Mouse (Mus musculus): Measurements from ENCODE around the gene Wdr82. TPM values are rescaled to one million over a fixed set of nuclear protein-coding genes. Genes with fewer than 3 reads are reported as not detected.
A peak's percentile ranks its signal among the peaks of the same experiment; 100 is the strongest.
"Not testable (repeated sequence)": the region's sequence is repeated elsewhere in the genome, so short reads cannot be mapped to it uniquely, and the experiment has no call there.

Gene Wdr82
- total and polyA plus RNA-seq, 2 experiments from 2014 or later = 14.3 to 122 TPM

DNA sequence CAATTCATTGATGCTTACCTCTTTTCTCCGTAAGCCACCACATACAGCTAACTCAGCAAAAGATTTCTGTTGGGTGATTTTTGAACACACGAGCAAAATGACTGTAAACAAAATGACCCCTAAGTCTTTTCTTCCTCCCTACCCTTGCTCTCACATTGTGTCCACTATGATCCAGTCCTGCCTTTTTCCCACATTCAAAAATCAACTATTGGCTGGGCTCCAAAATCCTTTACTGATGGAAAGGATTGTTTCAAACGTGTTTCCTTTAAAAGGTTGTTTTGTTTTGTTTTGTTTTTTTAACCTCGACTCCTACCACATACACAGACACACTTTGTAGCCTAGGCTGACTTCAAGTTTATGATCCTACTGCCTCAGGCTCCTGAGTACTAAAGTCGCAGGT is 10.3 kb upstream of the Wdr82 start:
- H3K27me3 ChIP-seq (ENCODE audit: control insufficient read depth, insufficient read depth, low read length) = no peaks in the 10 kb centered on the region
- DNase-seq (ENCODE audit: low spot score) = no peak
- H3K27ac ChIP-seq (ENCODE audit: low read depth) = peak overlapping the region; percentile 89
- no peaks in the 10 kb centered on the region for H3K9me3 ChIP-seq (replicated peaks; ENCODE audit: control insufficient read depth, low read length)
- peak overlapping the region; percentile 61 for H3K4me3 ChIP-seq (ENCODE audit: low read depth, low read length)
- peak overlapping the region; percentile 56 for H3K9ac ChIP-seq (replicated peaks; ENCODE audit: low read depth, low read length)
- H3K4me2 ChIP-seq (ENCODE audit: low read depth, low read length) = peak overlapping the region; percentile 66
- TF ChIP-seq CTCF (IDR thresholded peaks at IDR 0.05; ENCODE audit: low read depth) (no peak), EP300 (IDR thresholded peaks at IDR 0.05; ENCODE audit: low read depth) (no peak)
- WGBS = 38% methylated on average over 5 of the region's 5 CpGs
- no peak for ATAC-seq (ENCODE audit: insufficient read depth, low read depth)
- no peaks in the 10 kb centered on the region for H3K36me3 ChIP-seq (replicated peaks; ENCODE audit: control insufficient read depth, insufficient read depth, low read length)
- 0 out of 2 replicates have a peak, but pooled peaks cover 5% of the 10 kb centered on the region for H3K4me1 ChIP-seq (ENCODE audit: control insufficient read depth, insufficient read depth)

DNA sequence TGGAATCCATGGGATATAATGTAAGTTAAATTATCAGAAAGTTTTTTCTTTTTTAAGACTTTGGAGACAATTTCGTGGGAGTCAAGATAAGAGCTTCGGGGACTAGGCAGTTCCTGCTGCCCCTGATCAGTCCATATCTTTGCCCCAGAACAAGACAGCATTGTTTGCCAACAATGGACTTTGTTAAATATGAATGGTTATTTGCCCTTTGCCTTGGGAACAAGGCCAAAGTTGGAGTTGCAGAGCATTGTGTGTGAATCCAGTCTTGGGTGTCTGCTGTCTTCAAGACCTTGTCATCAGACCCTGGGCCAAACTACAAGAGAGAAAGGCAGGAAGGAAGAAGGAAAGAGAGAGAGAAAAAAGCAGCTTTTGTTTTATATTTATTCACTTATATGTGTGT is 4.0 kb upstream of the Wdr82 start:
- Histone ChIP-seq H3K27me3 (ENCODE audit: control insufficient read depth, insufficient read depth, low read length) (no peaks in the 10 kb centered on the region), H3K9ac (replicated peaks; ENCODE audit: low read depth, low read length) (no peak overlapping the region), H3K36me3 (replicated peaks; ENCODE audit: control insufficient read depth, insufficient read depth, low read length) (no peaks in the 10 kb centered on the region), H3K4me1 (ENCODE audit: control insufficient read depth, insufficient read depth) (peaks cover 7% of the 10 kb centered on the region; the same call in 1 of the 2 replicates), H3K9me3 (replicated peaks; ENCODE audit: control insufficient read depth, low read length) (no peaks in the 10 kb centered on the region), H3K4me3 (ENCODE audit: low read depth, low read length) (no peak overlapping the region), H3K4me2 (ENCODE audit: low read depth, low read length) (no peak overlapping the region), H3K27ac (ENCODE audit: low read depth) (no peak overlapping the region)
- TF ChIP-seq CTCF (IDR thresholded peaks at IDR 0.05; ENCODE audit: low read depth) (no peak), EP300 (IDR thresholded peaks at IDR 0.05; ENCODE audit: low read depth) (no peak)
- no peak for DNase-seq (ENCODE audit: low spot score)
- no peak for ATAC-seq (ENCODE audit: insufficient read depth, low read depth)
- WGBS = 51% methylated on average over 2 of the region's 2 CpGs

DNA sequence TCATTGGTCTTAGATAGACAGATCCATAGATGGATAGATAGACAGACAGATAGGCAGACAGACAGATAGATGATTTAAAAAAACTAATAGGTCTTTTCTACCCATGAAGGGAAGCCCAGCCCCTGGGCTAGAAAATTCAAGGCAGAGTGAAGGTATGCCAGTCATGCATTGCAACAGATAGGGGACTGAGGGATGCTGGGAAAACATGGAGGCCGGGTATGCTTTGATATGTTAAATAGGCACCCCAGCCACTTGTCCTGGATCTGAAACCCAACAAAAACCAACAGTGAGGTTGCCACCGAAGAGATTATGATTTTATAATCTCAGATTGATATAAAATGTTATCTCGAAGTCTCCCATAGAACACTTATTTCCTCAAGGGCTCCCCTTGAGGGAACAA is 3.5 kb upstream of the Wdr82 start:
- no peaks in the 10 kb centered on the region for H3K9me3 ChIP-seq (replicated peaks; ENCODE audit: control insufficient read depth, low read length)
- no peaks in the 10 kb centered on the region for H3K27me3 ChIP-seq (ENCODE audit: control insufficient read depth, insufficient read depth, low read length)
- DNase-seq (ENCODE audit: low spot score) (no peak), ATAC-seq (ENCODE audit: insufficient read depth, low read depth) (no peak)
- peaks cover 7% of the 10 kb centered on the region; the same call in 1 of the 2 replicates for H3K4me1 ChIP-seq (ENCODE audit: control insufficient read depth, insufficient read depth)
- TF ChIP-seq EP300 (IDR thresholded peaks at IDR 0.05; ENCODE audit: low read depth) (no peak), CTCF (IDR thresholded peaks at IDR 0.05; ENCODE audit: low read depth) (no peak)
- no peak overlapping the region for H3K4me3 ChIP-seq (ENCODE audit: low read depth, low read length)
- H3K36me3 ChIP-seq (replicated peaks; ENCODE audit: control insufficient read depth, insufficient read depth, low read length) = no peaks in the 10 kb centered on the region
- no peak overlapping the region for H3K9ac ChIP-seq (replicated peaks; ENCODE audit: low read depth, low read length)
- WGBS = 71% methylated on average over 3 of the region's 3 CpGs
- no peak overlapping the region for H3K4me2 ChIP-seq (ENCODE audit: low read depth, low read length)
- H3K27ac ChIP-seq (ENCODE audit: low read depth) = no peak overlapping the region

DNA sequence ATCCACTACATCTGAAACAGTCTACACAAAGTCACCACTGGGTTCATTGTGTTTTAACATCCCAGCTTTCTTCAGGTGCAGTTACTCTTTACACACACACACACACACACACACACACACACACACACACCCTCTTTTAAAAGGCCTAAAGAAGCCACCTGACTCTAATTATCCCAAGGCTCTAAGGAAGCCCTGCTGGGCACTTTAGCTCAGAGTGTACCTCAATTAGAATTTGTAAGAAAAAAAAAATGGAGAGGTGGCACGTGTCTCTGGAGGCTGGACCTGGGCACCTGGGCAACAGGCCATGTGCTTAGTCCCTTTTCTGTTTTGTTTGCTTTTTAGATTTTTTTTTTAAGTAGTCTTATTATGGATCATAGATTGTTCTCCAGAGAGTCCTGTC is 3.0 kb upstream of the Wdr82 start:
- DNase-seq (ENCODE audit: low spot score) (no peak), ATAC-seq (ENCODE audit: insufficient read depth, low read depth) (no peak)
- Histone ChIP-seq H3K9me3 (replicated peaks; ENCODE audit: control insufficient read depth, low read length) (no peaks in the 10 kb centered on the region), H3K4me2 (ENCODE audit: low read depth, low read length) (no peak overlapping the region), H3K36me3 (replicated peaks; ENCODE audit: control insufficient read depth, insufficient read depth, low read length) (no peaks in the 10 kb centered on the region), H3K4me3 (ENCODE audit: low read depth, low read length) (no peak overlapping the region), H3K27ac (ENCODE audit: low read depth) (no peak overlapping the region), H3K4me1 (ENCODE audit: control insufficient read depth, insufficient read depth) (peaks cover 7% of the 10 kb centered on the region; the same call in 1 of the 2 replicates), H3K27me3 (ENCODE audit: control insufficient read depth, insufficient read depth, low read length) (no peaks in the 10 kb centered on the region), H3K9ac (replicated peaks; ENCODE audit: low read depth, low read length) (no peak overlapping the region)
- TF ChIP-seq CTCF (IDR thresholded peaks at IDR 0.05; ENCODE audit: low read depth) (no peak), EP300 (IDR thresholded peaks at IDR 0.05; ENCODE audit: low read depth) (no peak)
- WGBS = 56% methylated on average over 1 of the region's 1 CpGs

GRCm38 (mm10) chr9:106169006-106169405 is 1.7 kb upstream of the Wdr82 start:
- H3K4me2 ChIP-seq (ENCODE audit: low read depth, low read length); H3K27ac ChIP-seq (ENCODE audit: low read depth); ATAC-seq (ENCODE audit: insufficient read depth, low read depth); H3K9me3 ChIP-seq (replicated peaks; ENCODE audit: control insufficient read depth, low read length); H3K27me3 ChIP-seq (ENCODE audit: control insufficient read depth, insufficient read depth, low read length); H3K9ac ChIP-seq (replicated peaks; ENCODE audit: low read depth, low read length); H3K4me3 ChIP-seq (ENCODE audit: low read depth, low read length); DNase-seq (ENCODE audit: low spot score); H3K36me3 ChIP-seq (replicated peaks; ENCODE audit: control insufficient read depth, insufficient read depth, low read length): not testable (repeated sequence)
- 69% methylated on average over 1 of the region's 1 CpGs for WGBS
- peaks cover 19% of the 10 kb centered on the region for H3K4me1 ChIP-seq (ENCODE audit: control insufficient read depth, insufficient read depth)

- Histone ChIP-seq H3K9me3 (replicated peaks; ENCODE audit: control insufficient read depth, low read length) (no peaks in the 10 kb centered on the region), H3K27ac (ENCODE audit: low read depth) (no peak overlapping the region), H3K4me3 (ENCODE audit: low read depth, low read length) (no peak overlapping the region), H3K4me2 (ENCODE audit: low read depth, low read length) (peak overlapping the region; percentile 90), H3K4me1 (ENCODE audit: control insufficient read depth, insufficient read depth) (peaks cover 23% of the 10 kb centered on the region), H3K36me3 (replicated peaks; ENCODE audit: control insufficient read depth, insufficient read depth, low read length) (no peaks in the 10 kb centered on the region), H3K9ac (replicated peaks; ENCODE audit: low read depth, low read length) (no peak overlapping the region), H3K27me3 (ENCODE audit: control insufficient read depth, insufficient read depth, low read length) (no peaks in the 10 kb centered on the region)
- ATAC-seq (ENCODE audit: insufficient read depth, low read depth) (no peak), DNase-seq (ENCODE audit: low spot score) (no peak)
- no peak for TF ChIP-seq EP300 (IDR thresholded peaks at IDR 0.05; ENCODE audit: low read depth)
- no peak for TF ChIP-seq CTCF (IDR thresholded peaks at IDR 0.05; ENCODE audit: low read depth)
- 44% methylated on average over 6 of the region's 6 CpGs for WGBS
Measured at GRCm38 (mm10) chr9:106169917-106170316, 811 bp upstream of the Wdr82 start.

All from heart, postnatal 0 days (tissue).